1 mouse cellular context compared by ENCODE assay signal in the genomic region with DNA sequence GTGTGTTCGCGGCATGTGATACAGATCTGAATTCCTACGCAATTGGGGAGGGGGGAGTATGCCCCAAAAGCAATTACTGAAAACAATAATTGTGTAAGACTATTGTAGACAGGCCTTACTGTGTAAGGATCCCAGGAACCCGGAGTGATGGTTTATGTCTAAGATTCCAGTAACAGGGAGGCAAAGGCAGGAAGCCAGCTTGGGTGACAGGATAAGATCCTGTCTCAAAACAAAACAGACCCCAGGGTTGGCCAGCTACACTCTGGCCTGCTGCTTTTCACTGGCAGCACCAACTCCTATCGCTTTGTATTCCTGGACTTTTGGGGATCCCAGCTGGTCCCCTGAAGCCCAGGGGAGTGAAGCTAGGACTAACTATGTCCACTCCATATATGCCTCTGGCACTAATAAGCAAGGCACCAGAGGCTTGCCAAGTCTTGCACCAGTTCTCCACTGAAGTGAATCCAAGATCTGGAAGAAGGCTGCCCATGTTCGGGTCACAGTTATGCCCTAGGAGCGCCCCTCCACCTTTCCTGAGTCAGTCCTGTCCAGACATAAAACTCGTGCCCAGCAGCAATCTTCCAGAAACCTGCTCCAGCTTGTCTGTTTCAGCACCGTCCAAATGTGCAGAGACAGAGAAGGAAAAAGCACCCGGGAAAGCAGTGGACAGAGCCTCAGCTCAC.
TF ChIP-seq lines count a peak whose summit lies in the region.

No protein-coding gene starts in this region.

TF ChIP-seq in CH12.LX, 34 proteins besides CTCF, POLR2A, EP300 and RAD21 (continued from another document):
- TF ChIP-seq NRF1 (IDR thresholded peaks at IDR 0.05; ENCODE audit: low read depth, low read length) (no peak), TCF12 (IDR thresholded peaks at IDR 0.05; ENCODE audit: low read depth, low read length) (no peak), MEF2A (IDR thresholded peaks at IDR 0.05; ENCODE audit: borderline replicate concordance, low read depth, low read length) (no peak), MAX (IDR thresholded peaks at IDR 0.05; ENCODE audit: low read length) (no peak), BHLHE40 (IDR thresholded peaks at IDR 0.05; ENCODE audit: low read depth, low read length) (no peak), POLR2AphosphoS2 (IDR thresholded peaks at IDR 0.05; ENCODE audit: low read depth, low read length) (no peak)
TF ChIP-seq in CH12.LX: peak in this region for 0.
